Mouse (Mus musculus) naive thymus-derived CD4-positive, alpha-beta T cell, adult 5 months (primary cell): ENCODE data around the gene Dusp10. TPM values are rescaled to one million over a fixed set of nuclear protein-coding genes. Genes with fewer than 3 reads are reported as not detected.

Experiments
- polyA plus RNA-seq: library from polyadenylated mRNA; unstranded; fragments of 100-300 nt; shearing (Covaris generic); gene quantifications from one replicate; pipeline ENCODE4 v1.2.1, GENCODE M21; 2017

The Dusp10 gene
- polyA plus RNA-seq, result 1,235 TPM

DNA sequence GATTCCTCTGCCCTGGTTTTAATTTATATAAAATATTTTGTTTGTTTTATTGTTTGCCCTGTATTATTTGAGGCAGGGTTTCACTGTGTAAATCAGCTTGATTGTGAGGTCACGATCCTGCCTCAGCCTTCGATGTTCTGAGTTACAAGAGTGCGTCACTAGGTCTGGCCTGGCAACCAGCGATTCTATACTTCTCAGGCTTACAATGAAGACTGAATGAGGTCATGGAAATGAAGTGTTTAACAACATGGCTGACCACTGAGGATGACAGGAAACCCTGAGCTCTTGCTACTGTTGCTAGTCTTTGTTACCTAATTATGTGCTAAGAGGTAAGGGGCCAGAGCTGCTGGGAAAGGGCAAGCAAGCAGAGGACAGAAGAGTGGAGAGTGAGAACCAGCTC lies at the start of gene Dusp10:
Dusp10 (plus strand) TSS at position 197 of the 400 bp plus-strand sequence.

DNA sequence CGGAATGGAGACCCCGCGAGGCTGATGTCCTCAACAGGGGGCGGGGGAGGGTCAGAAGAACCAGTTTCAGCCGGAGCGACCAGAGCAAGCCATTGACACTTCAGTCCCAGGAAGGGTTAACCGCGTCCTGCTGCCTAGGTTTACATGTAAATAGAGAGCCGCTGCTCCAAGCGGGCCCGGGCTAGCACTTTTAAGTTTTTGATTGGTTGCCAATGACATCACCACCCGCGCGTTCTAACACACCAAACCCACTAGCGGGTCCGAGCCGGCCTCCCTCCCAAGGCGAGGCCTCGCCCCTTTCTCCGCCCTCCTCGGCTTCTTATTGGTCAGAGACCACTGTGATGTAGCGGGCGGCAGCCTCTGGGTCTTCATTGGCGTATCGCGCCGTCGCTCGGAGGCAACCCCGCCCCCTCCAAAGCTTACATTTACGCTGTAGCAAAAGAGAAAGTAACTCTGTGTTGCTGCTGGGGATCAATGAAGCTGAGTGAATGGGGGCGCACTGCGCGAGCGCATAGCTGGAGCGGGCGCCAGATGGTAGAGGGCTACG lies 21.0 kb downstream of the Dusp10 start, which contains the start of gene 1700056E22Rik:
1700056E22Rik (minus strand) TSS at position 291 of the 547 bp plus-strand sequence.

Other genes with a start within 250 kb of the Dusp10 start
- gene 1700056E22Rik, start 21.0 kb downstream of the Dusp10 start, polyA plus RNA-seq, result 21.4 TPM